Mouse (Mus musculus) heart, postnatal 0 days (tissue): Measurements from ENCODE around the gene Cep295nl. TPM values are rescaled to one million over a fixed set of nuclear protein-coding genes. Genes with fewer than 3 reads are reported as not detected.

Experiments
- ATAC-seq: fragments of 200-750 bp; cut with Nextera tagmentation; 2 replicates; pipeline ENCODE4 v1.8.0; 2017; ENCODE audit warnings: low read depth, moderate number of reproducible peaks, moderate library complexity; ENCODE audit not compliant: insufficient read depth
- DNase-seq: peaks from one replicate; pipeline ENCODE4 v3.0.0-alpha.2; 2016; ENCODE audit warnings: low spot score
- H3K27ac ChIP-seq: fragments of 300-500 bp; sonication (generic); 2 replicates; pipeline ENCODE4 v1.5.1; 2014; ENCODE audit warnings: low read depth, mild to moderate bottlenecking
- H3K27me3 ChIP-seq: fragments of 300-500 bp; sonication (generic); 2 replicates; pipeline ENCODE4 v1.6.1; 2014; ENCODE audit warnings: low read length, mixed read lengths; ENCODE audit not compliant: control insufficient read depth, insufficient read depth
- H3K36me3 ChIP-seq: fragments of 300-500 bp; sonication (generic); replicated peaks from 2 replicates; pipeline ENCODE4 v1.6.1; 2014; ENCODE audit warnings: low read length, mixed read lengths; ENCODE audit not compliant: control insufficient read depth, insufficient read depth
- H3K4me1 ChIP-seq: fragments of 300-500 bp; sonication (generic); 2 replicates; pipeline ENCODE4 v1.6.1; 2014; ENCODE audit warnings: antibody characterized with exemption; ENCODE audit not compliant: control insufficient read depth, insufficient read depth
- H3K4me2 ChIP-seq: fragments of 300-500 bp; sonication (generic); 2 replicates; pipeline ENCODE4 v1.6.1; 2014; ENCODE audit warnings: low read depth, mild to moderate bottlenecking, low read length, moderate library complexity
- H3K4me3 ChIP-seq: fragments of 300-500 bp; sonication (generic); 2 replicates; pipeline ENCODE4 v1.5.1; 2014; ENCODE audit warnings: low read depth, low read length
- H3K9ac ChIP-seq: fragments of 300-500 bp; sonication (generic); replicated peaks from 2 replicates; pipeline ENCODE4 v1.6.1; 2014; ENCODE audit warnings: low read depth, low read length, mixed read lengths
- H3K9me3 ChIP-seq: fragments of 300-500 bp; sonication (generic); replicated peaks from 2 replicates; pipeline ENCODE4 v1.6.1; 2016; ENCODE audit warnings: low read length; ENCODE audit not compliant: control insufficient read depth
- CTCF ChIP-seq: IDR thresholded peaks from 2 replicates; pipeline ENCODE4 v1.5.1; 2016; ENCODE audit warnings: antibody characterized with exemption, control low read depth, low read depth
- EP300 ChIP-seq: IDR thresholded peaks from 2 replicates; pipeline ENCODE4 v1.6.1; 2016; ENCODE audit warnings: antibody characterized with exemption, low read depth
- WGBS: fragments of 180-500 bp; shearing (Covaris S2); extraction: QIAGEN DNeasy Blood & Tissue Kit; methylation state at CpG from one replicate; pipeline ENCODE4 v1.1.7; 2014; 5-methylcytosine and 5-hydroxymethylcytosine counted together
- polyA plus RNA-seq: library from polyadenylated mRNA; unstranded; fragments of >200 nt; fragmentation: Nextera tagmentation; extraction: Ambion mirVana; gene quantifications from 2 replicates; pipeline ENCODE4 v1.2.1, GENCODE M21; 2015
- total RNA-seq: library from RNA; depleted of rRNA; stranded (reverse); fragments of >200 nt; gene quantifications from 2 replicates; pipeline ENCODE4 v1.2.3, GENCODE M21; 2014; ENCODE audit warnings: low replicate concordance

Cep295nl gene
- total and polyA plus RNA-seq, 2 experiments from 2014 or later, result 0.31 TPM; not detected in 1

GRCm38 (mm10) chr11:118328511-118328910 lies 13.8 kb downstream of the Cep295nl start:
- ATAC-seq (no peak), DNase-seq (no peak)
- H3K36me3 ChIP-seq, result 0 out of 2 replicates have a peak, but pooled peaks cover 4% of the 10 kb centered on the region
- TF ChIP-seq EP300 (no peak), CTCF (no peak)
- no peak overlapping the region for H3K4me3 ChIP-seq
- peaks cover 17% of the 10 kb centered on the region for H3K4me1 ChIP-seq
- no peak overlapping the region for H3K4me2 ChIP-seq
- H3K9ac ChIP-seq, result no peak overlapping the region
- no peaks in the 10 kb centered on the region for H3K9me3 ChIP-seq
- H3K27me3 ChIP-seq, result no peaks in the 10 kb centered on the region
- H3K27ac ChIP-seq, result 0 out of 2 replicates have a peak overlapping the region, but pooled peaks have one; percentile 59
- WGBS, result 91% methylated on average over 6 of the region's 6 CpGs

- peak; percentile 64 for ATAC-seq
- Histone ChIP-seq H3K4me1 (peaks cover 17% of the 10 kb centered on the region), H3K36me3 (no peaks in the 10 kb centered on the region), H3K27me3 (no peaks in the 10 kb centered on the region), H3K9ac (no peak overlapping the region), H3K27ac (peak overlapping the region; percentile 61), H3K4me3 (no peak overlapping the region), H3K4me2 (no peak overlapping the region), H3K9me3 (no peaks in the 10 kb centered on the region)
- DNase-seq, result peak; percentile 74
- TF ChIP-seq EP300, result no peak
- TF ChIP-seq CTCF, result no peak
- 47% methylated on average over 24 of the region's 24 CpGs for WGBS
Measured at GRCm38 (mm10) chr11:118326991-118327971, 15.0 kb downstream of the Cep295nl start.

GRCm38 (mm10) chr11:118326491-118326890 lies 15.8 kb downstream of the Cep295nl start:
- no peak overlapping the region for H3K27ac ChIP-seq
- 89% methylated on average over 4 of the region's 4 CpGs for WGBS
- H3K4me3 ChIP-seq, result no peak overlapping the region
- H3K36me3 ChIP-seq, result no peaks in the 10 kb centered on the region
- DNase-seq, result no peak
- no peak overlapping the region for H3K9ac ChIP-seq
- no peaks in the 10 kb centered on the region for H3K9me3 ChIP-seq
- TF ChIP-seq CTCF, result no peak
- no peak for TF ChIP-seq EP300
- H3K27me3 ChIP-seq, result no peaks in the 10 kb centered on the region
- no peak for ATAC-seq
- H3K4me1 ChIP-seq, result peaks cover 17% of the 10 kb centered on the region
- no peak overlapping the region for H3K4me2 ChIP-seq

DNA sequence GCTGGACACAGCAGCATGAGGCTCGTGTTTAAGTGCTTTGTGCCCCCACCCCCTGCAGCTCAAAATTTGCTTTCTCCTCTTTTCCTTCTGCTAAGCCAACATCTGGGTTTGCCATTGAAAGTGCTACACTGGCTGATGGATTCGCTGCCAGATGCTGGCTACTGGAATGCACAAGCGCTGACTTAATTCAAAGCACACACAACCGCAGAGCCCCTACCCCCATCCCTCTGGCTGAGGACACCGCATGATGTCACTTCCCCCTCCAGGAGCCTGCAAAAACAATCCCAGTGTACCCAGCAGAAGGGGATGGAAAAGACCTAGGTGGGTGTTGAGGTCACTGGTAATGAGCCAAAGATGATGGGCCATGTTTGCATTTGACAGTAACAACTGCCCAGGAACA lies 17.8 kb downstream of the Cep295nl start:
- ATAC-seq, result peak; percentile 21; the same call in 1 of the 2 replicates
- Histone ChIP-seq H3K4me2 (no peak overlapping the region), H3K27ac (peak overlapping the region; percentile 51), H3K4me3 (no peak overlapping the region), H3K9me3 (no peaks in the 10 kb centered on the region), H3K4me1 (peaks cover 17% of the 10 kb centered on the region), H3K36me3 (peaks cover 11% of the 10 kb centered on the region), H3K27me3 (no peaks in the 10 kb centered on the region), H3K9ac (no peak overlapping the region)
- TF ChIP-seq CTCF, result no peak
- no peak for TF ChIP-seq EP300
- 58% methylated on average over 5 of the region's 5 CpGs for WGBS
- peak; percentile 60 for DNase-seq

DNA sequence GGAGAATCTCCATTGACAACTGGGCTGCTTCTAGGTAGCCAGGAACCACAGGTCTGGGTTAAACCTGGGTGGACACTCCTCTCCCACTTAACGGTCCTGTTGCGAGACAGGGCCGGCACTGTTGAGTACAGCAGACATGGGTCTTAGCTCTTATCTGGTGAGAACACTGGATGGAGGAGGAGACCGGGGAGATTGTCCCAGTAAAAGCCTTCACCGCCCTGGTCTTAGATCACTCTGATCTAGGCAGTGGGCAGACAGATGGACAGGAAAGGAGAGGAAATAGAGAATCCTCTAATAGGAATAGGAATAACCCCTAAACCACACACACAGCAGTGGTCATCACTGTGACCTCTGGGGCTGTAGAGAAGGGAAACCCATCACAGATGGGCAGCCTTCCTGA lies 18.3 kb downstream of the Cep295nl start:
- 48% methylated on average over 5 of the region's 5 CpGs for WGBS
- Histone ChIP-seq H3K36me3 (peaks cover 17% of the 10 kb centered on the region), H3K27ac (peak overlapping the region; percentile 51), H3K4me2 (no peak overlapping the region), H3K27me3 (no peaks in the 10 kb centered on the region), H3K4me1 (peaks cover 17% of the 10 kb centered on the region), H3K9ac (no peak overlapping the region), H3K9me3 (no peaks in the 10 kb centered on the region), H3K4me3 (no peak overlapping the region)
- DNase-seq (no peak), ATAC-seq (no peak)
- TF ChIP-seq CTCF, result no peak
- no peak for TF ChIP-seq EP300
